Mouse (Mus musculus) brain, embryonic 18.5 days (tissue): ENCODE results near the gene Tmem240.
"Not testable (repeated sequence)": the region's sequence is repeated elsewhere in the genome, so short reads cannot be mapped to it uniquely, and the experiment has no call there.

Experiments
- DNase-seq: peaks from one replicate; pipeline ENCODE4 v3.0.0-alpha.2; 2012; ENCODE audit warnings: low read depth, low spot score

The Tmem240 gene

GRCm38 (mm10) chr4:155734350-155734941 lies at the start of gene Tmem240:
Gene Tmem240, plus strand, starts transcription at chr4:155734800.
- DNase-seq, result peak; percentile 87

- not testable (repeated sequence) for DNase-seq
Observed at GRCm38 (mm10) chr4:155687764-155688163, 46.8 kb upstream of the Tmem240 start.

- no peak for DNase-seq
Observed at GRCm38 (mm10) chr4:155690571-155691375, 43.8 kb upstream of the Tmem240 start.

- no peak for DNase-seq
Observed at GRCm38 (mm10) chr4:155692421-155692820, 42.2 kb upstream of the Tmem240 start.

- no peak for DNase-seq
Observed at GRCm38 (mm10) chr4:155694111-155694481, 40.5 kb upstream of the Tmem240 start, which contains the start of gene Fndc10. Gene Fndc10, plus strand, starts transcription at chr4:155694342.

- peak; percentile 57 for DNase-seq
Observed at GRCm38 (mm10) chr4:155694482-155695401, 39.9 kb upstream of the Tmem240 start.

GRCm38 (mm10) chr4:155695531-155696062 lies 39.0 kb upstream of the Tmem240 start:
- no peak for DNase-seq

- DNase-seq, result no peak
Observed at GRCm38 (mm10) chr4:155696261-155697255, 38.0 kb upstream of the Tmem240 start.

- no peak for DNase-seq
Observed at GRCm38 (mm10) chr4:155700425-155700824, 34.2 kb upstream of the Tmem240 start.

- DNase-seq, result no peak
Observed at GRCm38 (mm10) chr4:155703425-155703929, 31.1 kb upstream of the Tmem240 start.

GRCm38 (mm10) chr4:155704721-155705591 lies 29.6 kb upstream of the Tmem240 start, which contains the start of gene Ssu72:
Gene Ssu72, plus strand, starts transcription at chr4:155704800.
- DNase-seq, result peak; percentile 91

- no peak for DNase-seq
Observed at GRCm38 (mm10) chr4:155705592-155705929, 29.0 kb upstream of the Tmem240 start.

GRCm38 (mm10) chr4:155708582-155708981 lies 26.0 kb upstream of the Tmem240 start:
- no peak for DNase-seq

- no peak for DNase-seq
Observed at GRCm38 (mm10) chr4:155708988-155709387, 25.6 kb upstream of the Tmem240 start.

- no peak for DNase-seq
Observed at GRCm38 (mm10) chr4:155710521-155711252, 23.9 kb upstream of the Tmem240 start.

- DNase-seq, result no peak
Observed at GRCm38 (mm10) chr4:155721668-155722083, 12.9 kb upstream of the Tmem240 start.

- no peak for DNase-seq
Observed at GRCm38 (mm10) chr4:155727993-155728392, 6.6 kb upstream of the Tmem240 start.

- DNase-seq, result no peak
Observed at GRCm38 (mm10) chr4:155733267-155733666, 1.3 kb upstream of the Tmem240 start.
